Mouse (Mus musculus) megakaryocyte, embryonic 14.5 days (primary cell): ENCODE measurements around the gene Sbf1.

Source experiments
- FLI1 ChIP-seq: IDR thresholded peaks from 2 replicates; pipeline ENCODE4 v1.6.1; 2012; ENCODE audit warnings: low read length, inconsistent platforms, mixed read lengths
- GATA1 ChIP-seq: IDR thresholded peaks from 3 replicates; pipeline ENCODE4 v1.6.1; 2012; ENCODE audit warnings: mixed read lengths, low read length, inconsistent platforms, borderline replicate concordance

DNA sequence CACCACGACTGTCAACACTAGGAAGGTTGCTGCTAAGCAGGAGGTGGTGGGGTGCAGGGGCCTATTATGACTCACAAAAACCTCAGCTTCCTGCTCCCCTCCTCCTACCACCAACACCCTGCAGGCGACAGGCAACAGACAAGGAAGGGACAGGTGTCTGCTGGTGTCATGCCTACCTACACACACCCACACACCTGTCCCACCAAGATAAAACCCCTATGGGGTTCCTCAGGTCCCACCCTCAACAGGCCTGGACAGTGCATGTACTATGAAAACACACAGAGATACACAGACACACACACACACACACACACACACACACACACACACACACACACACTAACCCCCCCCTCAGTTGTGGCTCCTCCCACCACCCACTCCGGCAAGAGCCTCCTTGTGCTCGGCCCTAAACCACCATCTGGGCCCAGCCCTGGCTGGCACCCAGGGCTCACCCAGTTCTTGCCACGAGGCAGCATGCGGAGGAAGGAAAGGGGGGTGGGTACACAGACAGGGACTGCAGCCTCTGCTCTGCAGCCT is 5.1 kb downstream of the Sbf1 start:
- no peak for TF ChIP-seq GATA1
- no peak for TF ChIP-seq FLI1
